Mouse (Mus musculus) liver, embryonic 14 days (tissue): ENCODE results near the gene Srsx. TPM values are rescaled to one million over a fixed set of nuclear protein-coding genes. Genes with fewer than 3 reads are reported as not detected.

Experiments used
- polyA plus RNA-seq: library from polyadenylated mRNA; depleted of rRNA; stranded (reverse); fragments of >200 nt; gene quantifications from 2 replicates; pipeline ENCODE4 v1.2.3, GENCODE M21; 2012; rRNA removed

Srsx gene
- not detected in 2 replicates for polyA plus RNA-seq

DNA sequence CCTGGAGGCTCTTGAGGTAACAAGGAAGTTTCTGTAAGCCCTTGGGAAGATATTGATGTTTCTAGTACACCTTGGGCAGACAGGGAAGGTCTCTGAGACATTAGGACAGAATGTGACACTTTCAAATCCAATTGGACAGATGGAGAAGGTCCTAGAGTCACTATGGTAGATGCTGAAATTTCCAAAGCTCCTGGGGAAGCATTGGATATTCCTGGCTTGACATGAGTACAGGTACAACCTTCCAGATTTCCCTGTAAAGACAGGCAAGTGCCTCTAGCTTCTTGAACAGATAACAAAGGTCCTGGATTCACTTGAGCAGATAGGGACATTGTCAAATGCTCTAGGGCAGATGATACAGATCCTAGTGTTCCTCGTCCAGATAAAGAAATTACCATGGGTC lies at the start of gene Srsx:
Gene Srsx (minus strand): TSS at position 101 of the 400 bp plus-strand sequence.

GRCm38 (mm10) chrX:123246807-123247206 lies 24.5 kb upstream of the Srsx start, which contains the start of gene Gm17577:
Gene Gm17577 (minus strand): TSS chrX:123246907.

Other genes starting within 250 kb of the Srsx start
- not detected in 2 replicates for gene Gm17521, start 192.8 kb downstream of the Srsx start, polyA plus RNA-seq
- 1.8 and 2.4 TPM in 2 replicates for gene Cldn34c1, start 119.0 kb downstream of the Srsx start, polyA plus RNA-seq
- not detected in 2 replicates for gene Gm17577, start 24.4 kb upstream of the Srsx start, polyA plus RNA-seq